Mouse (Mus musculus) left cerebral cortex, adult 11 months (tissue): ENCODE results near the gene Casp6.

Experiments
- DNase-seq: peaks from one replicate; pipeline ENCODE4 v3.0.0; 2022; ENCODE audit warnings: low spot score

The Casp6 gene

GRCm38 (mm10) chr3:129923581-129923980, 22.4 kb downstream of the Casp6 start:
- DNase-seq, result no peak

GRCm38 (mm10) chr3:129925861-129926260, 24.6 kb downstream of the Casp6 start:
- DNase-seq, result no peak

GRCm38 (mm10) chr3:129930213-129930778, 29.1 kb downstream of the Casp6 start:
- DNase-seq, result no peak

GRCm38 (mm10) chr3:129932443-129932842, 31.2 kb downstream of the Casp6 start:
- no peak for DNase-seq

GRCm38 (mm10) chr3:129936561-129936960, 35.3 kb downstream of the Casp6 start:
- no peak for DNase-seq

GRCm38 (mm10) chr3:129937848-129938247, 36.6 kb downstream of the Casp6 start:
- DNase-seq, result no peak

- no peak for DNase-seq
These were observed 37.8 kb downstream of the Casp6 start for GRCm38 (mm10) chr3:129939058-129939457.

- DNase-seq, result no peak
These were observed 39.6 kb downstream of the Casp6 start for GRCm38 (mm10) chr3:129940780-129941179.

- no peak for DNase-seq
These were observed 40.1 kb downstream of the Casp6 start for GRCm38 (mm10) chr3:129941291-129941690.

GRCm38 (mm10) chr3:129943813-129944212, 42.6 kb downstream of the Casp6 start:
- no peak for DNase-seq

- DNase-seq, result no peak
These were observed 45.1 kb downstream of the Casp6 start for GRCm38 (mm10) chr3:129946217-129946914.

- DNase-seq, result no peak
These were observed 47.1 kb downstream of the Casp6 start for GRCm38 (mm10) chr3:129948359-129948758.

- no peak for DNase-seq
These were observed 48.0 kb downstream of the Casp6 start for GRCm38 (mm10) chr3:129949158-129949773.

GRCm38 (mm10) chr3:129953296-129953695, 52.1 kb downstream of the Casp6 start:
- no peak for DNase-seq

- DNase-seq, result no peak
These were observed 61.3 kb downstream of the Casp6 start for GRCm38 (mm10) chr3:129962533-129962932.
